Mouse (Mus musculus) intestine, embryonic 16.5 days (tissue): Measurements from ENCODE around the gene Ets2. TPM values are rescaled to one million over a fixed set of nuclear protein-coding genes. Genes with fewer than 3 reads are reported as not detected.

Experiments
- ATAC-seq: fragments of 200-750 bp; cut with Nextera tagmentation; 2 replicates; pipeline ENCODE4 v1.8.0; 2017; ENCODE audit warnings: moderate TSS enrichment, moderate library complexity
- H3K27ac ChIP-seq: fragments of 300-500 bp; sonication (generic); 2 replicates; pipeline ENCODE4 v1.5.1; 2014; ENCODE audit warnings: mild to moderate bottlenecking, low read length
- H3K27me3 ChIP-seq: fragments of 300-500 bp; sonication (generic); replicated peaks from 2 replicates; pipeline ENCODE4 v1.6.1; 2014; ENCODE audit warnings: low read length, control low read depth, mixed read lengths; ENCODE audit not compliant: control insufficient read depth, insufficient read depth
- H3K36me3 ChIP-seq: fragments of 300-500 bp; sonication (generic); 2 replicates; pipeline ENCODE4 v1.6.1; 2014; ENCODE audit warnings: low read length, control low read depth; ENCODE audit not compliant: control insufficient read depth, insufficient read depth
- H3K4me1 ChIP-seq: fragments of 300-500 bp; sonication (generic); 2 replicates; pipeline ENCODE4 v1.6.1; 2014; ENCODE audit warnings: low read length, control low read depth, mixed read lengths; ENCODE audit not compliant: control insufficient read depth, insufficient read depth
- H3K4me2 ChIP-seq: fragments of 300-500 bp; sonication (generic); 2 replicates; pipeline ENCODE4 v1.6.1; 2014; ENCODE audit warnings: low read depth, low read length, control low read depth
- H3K4me3 ChIP-seq: fragments of 300-500 bp; sonication (generic); 2 replicates; pipeline ENCODE4 v1.5.1; 2014; ENCODE audit warnings: mild to moderate bottlenecking, low read length
- H3K9ac ChIP-seq: fragments of 300-500 bp; sonication (generic); 2 replicates; pipeline ENCODE4 v1.6.1; 2014; ENCODE audit warnings: low read depth, low read length
- H3K9me3 ChIP-seq: fragments of 300-500 bp; sonication (generic); 2 replicates; pipeline ENCODE4 v1.6.1; 2016; ENCODE audit warnings: low read length, control low read depth; ENCODE audit not compliant: control insufficient read depth
- WGBS: fragments of 180-500 bp; shearing (Covaris S2); extraction: QIAGEN DNeasy Blood & Tissue Kit; methylation state at CpG from one replicate; pipeline ENCODE4 v1.1.7; 2014; 5-methylcytosine and 5-hydroxymethylcytosine counted together
- polyA plus RNA-seq: library from polyadenylated mRNA; unstranded; fragments of >200 nt; fragmentation: Nextera tagmentation; extraction: Ambion mirVana; gene quantifications from 2 replicates; pipeline ENCODE4 v1.2.1, GENCODE M21; 2015

Gene Ets2
- 58.6 and 59.8 TPM in 2 replicates for polyA plus RNA-seq

GRCm38 (mm10) chr16:95701802-95702561 is at the start of gene Ets2:
Gene Ets2 (plus strand): TSS chr16:95702075.
- WGBS, result under 1% methylated on average over 64 of the region's 64 CpGs
- no peaks in the 10 kb centered on the region for H3K36me3 ChIP-seq
- peak; percentile 89 for ATAC-seq
- no peaks in the 10 kb centered on the region for H3K9me3 ChIP-seq
- peak within 1 kb of the TSS; percentile 77 for H3K4me2 ChIP-seq
- H3K4me1 ChIP-seq, result peaks cover 22% of the 10 kb centered on the region
- H3K27ac ChIP-seq, result peak within 1 kb of the TSS; percentile 98
- H3K4me3 ChIP-seq, result peak within 1 kb of the TSS; percentile 95
- peak within 1 kb of the TSS; percentile 99 for H3K9ac ChIP-seq
- H3K27me3 ChIP-seq, result no peaks in the 10 kb centered on the region

- Histone ChIP-seq H3K9me3 (no peaks in the 10 kb centered on the region), H3K4me3 (no peak overlapping the region), H3K36me3 (no peaks in the 10 kb centered on the region), H3K27me3 (no peaks in the 10 kb centered on the region), H3K4me1 (no peaks in the 10 kb centered on the region), H3K4me2 (no peak overlapping the region), H3K9ac (no peak overlapping the region), H3K27ac (no peak overlapping the region)
- ATAC-seq, result no peak
- WGBS, result 87% methylated on average over 15 of the region's 15 CpGs
These were observed 47.7 kb upstream of the Ets2 start for GRCm38 (mm10) chr16:95654204-95654611.

- no peak for ATAC-seq
- WGBS, result 95% methylated on average over 4 of the region's 4 CpGs
- no peaks in the 10 kb centered on the region for H3K36me3 ChIP-seq
These were observed 45.3 kb upstream of the Ets2 start for GRCm38 (mm10) chr16:95656535-95656934.

GRCm38 (mm10) chr16:95657187-95657586 is 44.7 kb upstream of the Ets2 start:
- 96% methylated on average over 5 of the region's 5 CpGs for WGBS
- H3K27me3 ChIP-seq, result no peaks in the 10 kb centered on the region
- no peak overlapping the region for H3K27ac ChIP-seq
- H3K9ac ChIP-seq, result no peak overlapping the region
- no peak overlapping the region for H3K4me3 ChIP-seq
- no peak overlapping the region for H3K4me2 ChIP-seq
- H3K4me1 ChIP-seq, result no peaks in the 10 kb centered on the region
- H3K36me3 ChIP-seq, result no peaks in the 10 kb centered on the region
- ATAC-seq, result no peak
- H3K9me3 ChIP-seq, result no peaks in the 10 kb centered on the region

More at GRCm38 (mm10) chr16:95656535-95656934, 45.3 kb upstream of the Ets2 start:
- H3K4me2 ChIP-seq, result no peak overlapping the region
- H3K9ac ChIP-seq, result no peak overlapping the region
- no peaks in the 10 kb centered on the region for H3K27me3 ChIP-seq
- no peak overlapping the region for H3K4me3 ChIP-seq
- no peaks in the 10 kb centered on the region for H3K9me3 ChIP-seq
- no peak overlapping the region for H3K27ac ChIP-seq
- no peaks in the 10 kb centered on the region for H3K4me1 ChIP-seq

- H3K27ac ChIP-seq, result no peak overlapping the region
- H3K9me3 ChIP-seq, result no peaks in the 10 kb centered on the region
- WGBS, result 93% methylated on average over 5 of the region's 5 CpGs
- no peak overlapping the region for H3K4me3 ChIP-seq
- H3K9ac ChIP-seq, result no peak overlapping the region
- no peak for ATAC-seq
- H3K4me1 ChIP-seq, result no peaks in the 10 kb centered on the region
- no peaks in the 10 kb centered on the region for H3K36me3 ChIP-seq
- H3K4me2 ChIP-seq, result no peak overlapping the region
- no peaks in the 10 kb centered on the region for H3K27me3 ChIP-seq
These were observed 44.1 kb upstream of the Ets2 start for GRCm38 (mm10) chr16:95657756-95658155.

GRCm38 (mm10) chr16:95658836-95659430 is 42.9 kb upstream of the Ets2 start:
- Histone ChIP-seq H3K9ac (no peak overlapping the region), H3K27ac (0 out of 2 replicates have a peak overlapping the region, but pooled peaks have one; percentile 2), H3K9me3 (no peaks in the 10 kb centered on the region), H3K4me2 (no peak overlapping the region), H3K36me3 (no peaks in the 10 kb centered on the region), H3K4me3 (no peak overlapping the region), H3K27me3 (no peaks in the 10 kb centered on the region), H3K4me1 (no peaks in the 10 kb centered on the region)
- ATAC-seq, result peak; percentile 76
- 51% methylated on average over 5 of the region's 5 CpGs for WGBS

- H3K9ac ChIP-seq, result no peak overlapping the region
- H3K4me3 ChIP-seq, result no peak overlapping the region
- no peak overlapping the region for H3K4me2 ChIP-seq
- H3K36me3 ChIP-seq, result no peaks in the 10 kb centered on the region
- H3K27ac ChIP-seq, result 0 out of 2 replicates have a peak overlapping the region, but pooled peaks have one; percentile 2
- 60% methylated on average over 19 of the region's 19 CpGs for WGBS
- no peaks in the 10 kb centered on the region for H3K27me3 ChIP-seq
- ATAC-seq, result peak; percentile 53
- no peaks in the 10 kb centered on the region for H3K4me1 ChIP-seq
- no peaks in the 10 kb centered on the region for H3K9me3 ChIP-seq
These were observed 42.4 kb upstream of the Ets2 start for GRCm38 (mm10) chr16:95659461-95659860.

- WGBS, result 70% methylated on average over 5 of the region's 5 CpGs
- H3K27ac ChIP-seq, result no peak overlapping the region
- H3K4me2 ChIP-seq, result no peak overlapping the region
- H3K4me3 ChIP-seq, result no peak overlapping the region
- no peaks in the 10 kb centered on the region for H3K9me3 ChIP-seq
- no peaks in the 10 kb centered on the region for H3K27me3 ChIP-seq
- H3K9ac ChIP-seq, result no peak overlapping the region
- no peaks in the 10 kb centered on the region for H3K36me3 ChIP-seq
- no peak for ATAC-seq
- H3K4me1 ChIP-seq, result no peaks in the 10 kb centered on the region
These were observed 41.0 kb upstream of the Ets2 start for GRCm38 (mm10) chr16:95660909-95661308.

- H3K9me3 ChIP-seq, result no peaks in the 10 kb centered on the region
- H3K9ac ChIP-seq, result no peak overlapping the region; the same call in 1 of the 2 replicates
- WGBS, result 66% methylated on average over 6 of the region's 6 CpGs
These were observed 36.3 kb upstream of the Ets2 start for GRCm38 (mm10) chr16:95665472-95666131.

More at GRCm38 (mm10) chr16:95665472-95666131, 36.3 kb upstream of the Ets2 start:
- H3K4me2 ChIP-seq, result no peak overlapping the region
- no peak overlapping the region for H3K27ac ChIP-seq
- no peaks in the 10 kb centered on the region for H3K27me3 ChIP-seq
- H3K4me1 ChIP-seq, result peaks cover 11% of the 10 kb centered on the region
- no peaks in the 10 kb centered on the region for H3K36me3 ChIP-seq
- no peak overlapping the region for H3K4me3 ChIP-seq
- no peak for ATAC-seq
